Mouse (Mus musculus): ENCODE data around the gene Cep55. TPM values are rescaled to one million over a fixed set of nuclear protein-coding genes. Genes with fewer than 3 reads are reported as not detected.

The Cep55 gene
- polyA plus RNA-seq, 2 experiments: 21.0 to 22.0 TPM

- ATAC-seq (ENCODE audit: low FRiP score, low read depth): no peak
- no peak for TF ChIP-seq POLR2A (IDR thresholded peaks at IDR 0.05; ENCODE audit: borderline replicate concordance, extremely low read depth, insufficient read depth, insufficient read length)
- Histone ChIP-seq H3K4me1 (ENCODE audit: control insufficient read depth, insufficient read depth, low read length) (peaks cover 9% of the 10 kb centered on the region), H3K36me3 (ENCODE audit: control insufficient read depth, insufficient read depth, low read length) (no peaks in the 10 kb centered on the region), H3K9me3 (ENCODE audit: control insufficient read depth, low read length) (no peaks in the 10 kb centered on the region), H3K4me2 (replicated peaks; ENCODE audit: low read depth, low read length, severe bottlenecking) (no peak overlapping the region), H3K27ac (replicated peaks; ENCODE audit: low read depth, low read length) (no peak overlapping the region), H3K27me3 (ENCODE audit: control insufficient read depth, insufficient read depth, low read length) (no peaks in the 10 kb centered on the region), H3K4me3 (replicated peaks; ENCODE audit: low read length) (no peak overlapping the region), H3K9ac (ENCODE audit: low read depth, low read length, severe bottlenecking) (no peak overlapping the region)
- WGBS: 68% methylated on average over 10 of the region's 10 CpGs
- DNase-seq (ENCODE audit: low spot score): no peak
Observed at GRCm38 (mm10) chr19:38027881-38028521, 26.8 kb upstream of the Cep55 start.

- TF ChIP-seq POLR2A (IDR thresholded peaks at IDR 0.05; ENCODE audit: borderline replicate concordance, extremely low read depth, insufficient read depth, insufficient read length): no peak
- Histone ChIP-seq H3K9ac (ENCODE audit: low read depth, low read length, severe bottlenecking) (no peak overlapping the region), H3K27me3 (ENCODE audit: control insufficient read depth, insufficient read depth, low read length) (no peaks in the 10 kb centered on the region), H3K4me3 (replicated peaks; ENCODE audit: low read length) (no peak overlapping the region), H3K9me3 (ENCODE audit: control insufficient read depth, low read length) (no peaks in the 10 kb centered on the region), H3K27ac (replicated peaks; ENCODE audit: low read depth, low read length) (no peak overlapping the region), H3K4me2 (replicated peaks; ENCODE audit: low read depth, low read length, severe bottlenecking) (no peak overlapping the region), H3K4me1 (ENCODE audit: control insufficient read depth, insufficient read depth, low read length) (peaks cover 13% of the 10 kb centered on the region), H3K36me3 (ENCODE audit: control insufficient read depth, insufficient read depth, low read length) (no peaks in the 10 kb centered on the region)
- no peak for ATAC-seq (ENCODE audit: low FRiP score, low read depth)
- DNase-seq (ENCODE audit: low spot score): no peak
- WGBS: 85% methylated on average over 3 of the region's 3 CpGs
Observed at GRCm38 (mm10) chr19:38029292-38029691, 25.5 kb upstream of the Cep55 start.

- Histone ChIP-seq H3K27me3 (ENCODE audit: control insufficient read depth, insufficient read depth, low read length) (no peaks in the 10 kb centered on the region), H3K4me1 (ENCODE audit: control insufficient read depth, insufficient read depth, low read length) (peaks cover 13% of the 10 kb centered on the region), H3K4me3 (replicated peaks; ENCODE audit: low read length) (no peak overlapping the region), H3K9me3 (ENCODE audit: control insufficient read depth, low read length) (no peaks in the 10 kb centered on the region), H3K9ac (ENCODE audit: low read depth, low read length, severe bottlenecking) (no peak overlapping the region), H3K36me3 (ENCODE audit: control insufficient read depth, insufficient read depth, low read length) (no peaks in the 10 kb centered on the region), H3K4me2 (replicated peaks; ENCODE audit: low read depth, low read length, severe bottlenecking) (no peak overlapping the region), H3K27ac (replicated peaks; ENCODE audit: low read depth, low read length) (no peak overlapping the region)
- no peak for DNase-seq (ENCODE audit: low spot score)
- 60% methylated on average over 3 of the region's 3 CpGs for WGBS
- ATAC-seq (ENCODE audit: low FRiP score, low read depth): no peak
- TF ChIP-seq POLR2A (IDR thresholded peaks at IDR 0.05; ENCODE audit: borderline replicate concordance, extremely low read depth, insufficient read depth, insufficient read length): no peak
Observed at GRCm38 (mm10) chr19:38029871-38030270, 24.9 kb upstream of the Cep55 start.

- Histone ChIP-seq H3K4me2 (replicated peaks; ENCODE audit: low read depth, low read length, severe bottlenecking) (peak overlapping the region; percentile 34), H3K36me3 (ENCODE audit: control insufficient read depth, insufficient read depth, low read length) (no peaks in the 10 kb centered on the region), H3K27ac (replicated peaks; ENCODE audit: low read depth, low read length) (no peak overlapping the region), H3K9me3 (ENCODE audit: control insufficient read depth, low read length) (no peaks in the 10 kb centered on the region), H3K9ac (ENCODE audit: low read depth, low read length, severe bottlenecking) (no peak overlapping the region), H3K27me3 (ENCODE audit: control insufficient read depth, insufficient read depth, low read length) (no peaks in the 10 kb centered on the region), H3K4me3 (replicated peaks; ENCODE audit: low read length) (no peak overlapping the region), H3K4me1 (ENCODE audit: control insufficient read depth, insufficient read depth, low read length) (peaks cover 13% of the 10 kb centered on the region)
- WGBS: 0% methylated on average over 7 of the region's 23 CpGs
- TF ChIP-seq POLR2A (IDR thresholded peaks at IDR 0.05; ENCODE audit: borderline replicate concordance, extremely low read depth, insufficient read depth, insufficient read length): no peak
- ATAC-seq (ENCODE audit: low FRiP score, low read depth) (peak; percentile 72; the same call in 1 of the 2 replicates), DNase-seq (ENCODE audit: low spot score) (no peak)
Observed at GRCm38 (mm10) chr19:38030673-38031137, 24.1 kb upstream of the Cep55 start.

GRCm38 (mm10) chr19:38031144-38031543, 23.7 kb upstream of the Cep55 start:
- no peak for ATAC-seq (ENCODE audit: low FRiP score, low read depth)
- TF ChIP-seq POLR2A (IDR thresholded peaks at IDR 0.05; ENCODE audit: borderline replicate concordance, extremely low read depth, insufficient read depth, insufficient read length): no peak
- H3K27ac ChIP-seq (replicated peaks; ENCODE audit: low read depth, low read length): no peak overlapping the region
- DNase-seq (ENCODE audit: low spot score): no peak
- no peaks in the 10 kb centered on the region for H3K9me3 ChIP-seq (ENCODE audit: control insufficient read depth, low read length)
- H3K9ac ChIP-seq (ENCODE audit: low read depth, low read length, severe bottlenecking): no peak overlapping the region
- no peak overlapping the region for H3K4me3 ChIP-seq (replicated peaks; ENCODE audit: low read length)
- peaks cover 13% of the 10 kb centered on the region for H3K4me1 ChIP-seq (ENCODE audit: control insufficient read depth, insufficient read depth, low read length)
- no peaks in the 10 kb centered on the region for H3K27me3 ChIP-seq (ENCODE audit: control insufficient read depth, insufficient read depth, low read length)
- peak overlapping the region; percentile 2; the same call in 1 of the 2 replicates for H3K4me2 ChIP-seq (replicated peaks; ENCODE audit: low read depth, low read length, severe bottlenecking)
- WGBS: 68% methylated on average over 9 of the region's 9 CpGs
- no peaks in the 10 kb centered on the region for H3K36me3 ChIP-seq (ENCODE audit: control insufficient read depth, insufficient read depth, low read length)

Measured in limb, embryonic 14.5 days (tissue).